Mouse (Mus musculus) liver, adult (tissue): ENCODE data around the gene Matn4.

Source experiments
- GATA4 ChIP-seq: IDR thresholded peaks from 2 replicates; pipeline ENCODE4 v1.6.1; 2014; ENCODE audit warnings: mild to moderate bottlenecking, low read length; ENCODE audit not compliant: insufficient replicate concordance

Matn4 gene

DNA sequence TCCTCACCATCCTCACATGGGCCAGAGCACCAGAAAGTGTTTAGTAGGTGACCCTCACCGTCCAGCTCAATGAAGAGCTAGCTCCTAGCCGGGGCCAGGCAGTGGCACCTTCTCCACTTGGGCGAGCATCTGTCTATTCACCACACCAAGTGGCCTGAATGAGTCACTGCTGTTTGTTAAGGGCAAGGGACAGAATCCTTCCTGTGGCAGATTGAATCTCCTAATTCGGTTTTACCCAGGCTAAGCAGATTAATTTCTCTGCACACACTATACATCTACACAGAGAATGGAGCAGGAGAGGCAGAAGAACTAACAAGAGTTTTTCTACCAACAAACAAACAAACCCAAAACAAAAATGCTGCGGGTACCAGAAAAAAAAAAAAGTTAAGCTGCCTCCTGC, 22.0 kb upstream of the Matn4 start:
- TF ChIP-seq GATA4 = no peak

DNA sequence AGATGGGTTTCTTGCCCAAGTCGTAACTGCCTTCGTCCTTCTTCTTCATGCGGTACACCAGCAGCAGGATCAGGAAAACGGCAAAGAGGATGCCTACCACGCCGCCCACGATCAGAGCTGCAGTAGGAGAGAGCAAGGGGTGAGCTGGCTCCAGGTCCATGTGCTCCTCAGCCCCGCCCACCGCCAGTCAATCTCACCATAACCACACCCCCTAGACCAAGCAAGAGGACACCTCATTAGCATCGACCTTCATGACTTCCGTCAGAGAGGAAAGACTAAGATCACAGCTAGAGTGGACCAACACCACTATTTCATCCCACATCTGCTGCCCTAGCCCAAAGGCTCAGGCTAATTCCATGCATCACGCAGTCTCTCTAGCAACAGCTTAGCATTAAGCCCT, 21.2 kb upstream of the Matn4 start:
- no peak for TF ChIP-seq GATA4

DNA sequence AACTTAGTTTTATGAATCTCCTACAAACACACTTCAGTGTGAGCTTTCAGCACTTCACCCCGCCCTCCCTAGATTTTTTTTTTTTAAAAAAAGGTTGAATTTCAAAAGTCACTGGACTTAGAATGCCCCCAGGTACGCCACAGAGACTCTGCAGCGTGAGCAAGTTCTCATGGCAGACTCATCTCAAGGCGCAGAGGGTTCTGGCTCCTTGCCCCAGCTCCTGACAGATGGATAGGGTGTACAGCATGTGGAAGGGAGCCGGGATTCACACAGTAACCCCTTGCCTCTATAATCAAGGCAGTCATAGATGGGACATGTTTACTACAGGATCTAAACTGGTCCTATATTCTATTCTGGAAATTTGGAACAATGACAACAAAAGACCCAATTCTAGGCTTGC, 20.4 kb upstream of the Matn4 start:
- TF ChIP-seq GATA4 = no peak

DNA sequence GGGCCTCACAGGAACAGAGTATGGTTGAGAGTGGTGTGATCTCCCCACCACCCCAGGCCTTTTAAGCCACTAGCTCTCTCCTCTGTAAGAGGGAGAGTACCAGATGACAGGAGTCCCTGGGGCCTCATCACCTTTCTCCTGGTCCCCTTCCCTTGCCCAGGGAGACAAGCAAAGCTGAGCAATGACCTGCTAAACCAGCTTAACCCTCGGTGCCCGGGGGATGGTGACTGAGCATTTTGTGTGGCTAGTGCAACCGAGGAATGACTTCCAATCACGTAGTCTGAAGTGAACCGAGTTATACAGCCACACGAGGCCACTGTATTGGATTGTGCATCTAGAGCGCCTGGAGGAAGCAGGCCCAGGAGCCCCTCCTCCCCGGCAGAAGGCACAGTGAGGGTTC, 19.4 kb upstream of the Matn4 start:
- TF ChIP-seq GATA4 = no peak

DNA sequence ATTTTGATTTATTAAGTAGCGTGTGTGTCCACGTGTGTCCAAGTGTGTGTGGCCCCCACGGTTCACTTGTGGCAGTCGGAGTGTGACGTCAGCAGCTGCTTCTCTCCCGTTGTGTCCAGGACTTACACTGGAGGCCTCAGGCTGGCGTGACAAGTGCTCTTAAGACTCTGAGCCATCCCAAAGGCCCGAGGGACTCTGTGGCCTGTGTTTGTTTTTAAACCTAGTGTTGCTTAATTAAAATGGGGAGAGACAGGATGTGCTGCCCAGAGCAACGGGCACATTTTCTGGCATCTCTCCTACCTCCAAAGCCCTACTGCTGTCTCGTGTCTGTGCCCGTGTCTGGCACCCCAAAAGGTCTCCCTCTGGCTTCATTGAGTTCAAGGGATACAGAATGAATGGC, 18.5 kb upstream of the Matn4 start:
- no peak for TF ChIP-seq GATA4

DNA sequence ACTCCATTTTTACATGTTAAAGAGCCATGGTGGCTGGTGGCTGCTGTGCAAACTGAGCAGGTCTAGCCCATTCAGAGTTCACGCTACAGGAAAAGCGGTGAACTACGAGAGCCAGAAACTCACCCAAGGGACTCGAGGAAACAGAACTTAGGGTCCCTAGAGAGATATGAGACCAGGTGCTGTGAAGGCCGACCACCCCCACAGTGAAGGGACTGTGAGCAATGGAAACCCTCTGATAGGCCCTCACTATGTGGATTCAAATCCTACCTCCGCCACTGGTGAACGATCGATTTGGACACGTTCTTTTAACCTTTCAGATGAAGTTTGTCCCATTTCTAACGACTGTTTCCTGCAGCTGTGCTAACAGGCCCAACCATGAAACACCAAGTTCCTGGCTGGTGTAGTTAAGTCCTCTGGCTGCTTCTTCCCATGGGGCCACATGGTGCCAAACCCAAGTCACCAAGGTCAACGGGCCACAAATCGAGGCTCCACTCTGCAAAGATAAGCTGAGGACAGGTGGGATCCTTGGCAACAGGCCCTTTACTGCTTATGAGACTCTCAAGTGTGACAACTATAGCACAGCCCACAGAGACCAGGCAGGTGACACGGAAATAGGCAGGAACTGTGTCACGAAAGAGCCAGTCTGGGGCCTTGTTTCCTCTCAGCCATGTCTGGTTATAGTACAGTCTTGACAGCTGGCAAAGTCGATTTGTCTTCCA, 17.9 kb upstream of the Matn4 start:
- no peak for TF ChIP-seq GATA4

DNA sequence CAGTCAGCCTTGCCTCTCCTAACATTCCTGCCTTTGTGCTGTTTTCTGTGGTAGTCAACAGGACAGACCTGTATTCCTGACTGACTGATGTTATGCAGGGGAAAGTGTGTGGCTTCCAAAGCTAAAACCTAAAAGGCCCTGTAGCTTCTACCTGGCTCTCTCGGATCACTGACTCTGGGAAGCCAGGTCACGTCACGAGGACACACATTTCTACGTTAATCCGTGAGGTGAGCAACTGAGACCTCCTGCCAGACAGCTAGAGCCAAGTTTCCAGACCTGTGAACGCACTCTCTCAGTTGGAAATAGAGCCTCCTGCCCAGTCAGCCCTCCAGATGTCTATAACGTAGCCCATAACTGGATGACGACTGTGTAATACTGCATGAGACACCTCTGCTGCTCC, 17.0 kb upstream of the Matn4 start:
- TF ChIP-seq GATA4 = no peak

DNA sequence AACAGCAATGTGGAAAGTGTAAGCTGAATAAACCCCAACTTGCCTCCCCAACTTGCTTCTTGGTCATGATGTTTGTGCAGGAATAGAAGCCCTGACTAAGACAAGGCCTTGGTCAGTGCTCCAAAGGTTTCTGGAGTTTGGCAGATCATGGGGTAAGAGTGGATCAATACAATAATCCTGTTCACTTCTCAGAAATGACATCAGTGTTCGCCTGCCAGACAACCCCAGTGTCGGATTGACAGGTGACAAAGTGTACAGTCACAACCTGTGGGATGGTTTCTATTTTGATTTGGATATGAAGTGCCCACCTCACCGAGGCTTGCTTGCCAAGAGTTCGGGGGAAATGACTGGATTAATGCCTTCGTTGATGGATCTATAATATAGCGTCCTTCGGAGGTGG, 16.3 kb upstream of the Matn4 start:
- no peak for TF ChIP-seq GATA4

DNA sequence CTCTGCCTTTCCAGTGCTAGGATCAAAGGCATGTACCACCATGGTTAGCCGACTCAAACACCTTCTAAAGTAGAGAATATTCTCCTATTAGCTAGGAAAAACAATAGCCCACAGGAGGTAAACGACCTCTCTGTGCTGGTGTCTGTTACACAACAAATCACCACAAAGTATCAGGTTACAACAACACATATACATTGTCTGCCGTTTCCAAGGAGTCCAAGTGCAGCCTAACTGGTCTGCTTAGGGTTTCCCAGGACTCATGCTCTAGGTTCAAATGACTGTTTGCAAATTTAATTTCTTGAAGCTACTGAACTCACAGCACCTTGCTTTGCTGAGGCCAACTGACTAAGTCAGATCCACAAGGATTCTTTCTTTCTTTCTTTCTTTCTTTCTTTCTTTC, 14.5 kb upstream of the Matn4 start:
- TF ChIP-seq GATA4 = no peak

DNA sequence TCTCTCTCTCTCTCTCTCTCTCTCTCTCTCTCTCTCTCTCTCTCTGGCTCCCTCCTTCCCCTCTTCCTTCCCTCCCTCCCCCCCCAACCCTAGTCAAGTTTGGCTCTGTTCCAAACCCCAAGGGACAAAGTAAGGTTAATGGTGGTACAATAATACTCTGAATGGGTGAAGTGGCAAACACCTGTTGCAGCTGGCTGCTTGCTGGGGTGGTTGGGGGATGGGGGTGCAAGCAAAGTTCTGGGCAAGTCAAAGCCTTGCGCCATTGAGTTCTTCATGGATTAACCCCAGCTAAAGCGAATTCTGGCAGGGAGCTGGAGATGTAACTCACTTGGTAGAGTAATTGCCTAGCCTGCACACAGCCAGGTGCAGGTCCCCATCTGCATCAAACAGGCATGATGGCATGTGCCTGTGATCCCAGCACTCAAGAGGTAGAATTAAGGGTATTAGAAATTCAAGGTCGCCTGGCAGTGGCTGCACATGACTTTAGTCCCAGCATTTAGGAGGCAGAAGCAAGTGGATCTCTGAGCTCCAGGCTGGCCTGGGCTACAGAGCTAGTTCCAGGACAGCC, 13.4 kb upstream of the Matn4 start:
- TF ChIP-seq GATA4 = no peak

DNA sequence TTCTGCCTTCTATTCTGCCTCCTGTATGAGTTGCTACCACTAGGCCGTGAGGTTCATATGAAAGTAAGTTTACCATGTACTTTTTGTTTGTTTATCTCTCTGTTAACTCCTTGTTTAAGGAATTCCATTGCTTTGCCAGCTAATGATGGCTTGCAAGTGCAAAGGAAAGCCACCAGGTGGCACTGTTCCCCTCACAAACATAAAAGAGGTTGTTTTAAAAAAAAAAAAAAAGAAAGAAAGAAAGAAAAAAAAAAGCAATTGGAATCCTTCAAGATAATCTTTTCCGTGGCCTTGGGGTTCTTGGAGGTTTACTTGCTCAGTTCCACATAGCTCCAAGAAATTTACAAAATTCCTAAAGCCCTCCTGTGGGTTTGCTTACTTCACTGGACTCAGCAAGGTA, 12.2 kb upstream of the Matn4 start:
- TF ChIP-seq GATA4 = no peak

DNA sequence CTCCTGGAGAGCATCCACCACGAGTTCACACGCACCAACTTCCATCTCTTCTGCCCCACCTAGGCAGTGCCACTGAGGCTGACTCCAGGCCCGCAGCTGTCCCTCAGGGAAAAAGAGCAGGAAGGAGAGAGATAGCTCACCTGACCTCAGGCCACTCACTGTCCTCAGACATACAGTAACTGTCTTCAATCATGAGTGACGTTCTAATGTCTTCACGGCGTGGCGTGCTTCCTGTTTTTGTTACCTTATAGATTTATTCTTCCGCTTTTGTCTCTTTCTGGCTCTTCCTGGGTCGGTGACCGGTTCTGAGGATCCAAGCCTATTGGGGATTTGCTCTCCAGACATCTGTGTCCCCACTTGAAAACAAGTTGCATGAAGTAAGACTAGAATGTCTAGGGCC, 9.6 kb upstream of the Matn4 start:
- TF ChIP-seq GATA4 = no peak

DNA sequence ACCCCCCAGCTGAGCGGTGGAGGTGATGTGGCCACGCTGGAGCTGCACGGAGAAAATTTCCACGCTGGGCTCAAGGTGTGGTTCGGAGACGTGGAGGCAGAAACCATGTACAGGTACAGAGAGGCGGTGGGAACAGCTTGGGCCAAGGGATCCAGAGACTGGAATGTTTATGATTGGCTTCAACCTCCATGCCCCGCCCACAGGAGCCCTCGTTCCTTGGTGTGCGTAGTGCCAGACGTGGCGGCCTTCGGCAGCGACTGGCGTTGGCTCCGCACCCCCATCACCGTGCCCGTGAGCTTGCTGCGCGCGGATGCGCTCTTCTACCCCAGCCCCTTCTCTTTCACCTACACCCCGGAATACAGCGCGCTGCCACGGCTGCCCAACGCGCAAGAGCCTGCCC, 9.2 kb upstream of the Matn4 start:
- TF ChIP-seq GATA4 = no peak

DNA sequence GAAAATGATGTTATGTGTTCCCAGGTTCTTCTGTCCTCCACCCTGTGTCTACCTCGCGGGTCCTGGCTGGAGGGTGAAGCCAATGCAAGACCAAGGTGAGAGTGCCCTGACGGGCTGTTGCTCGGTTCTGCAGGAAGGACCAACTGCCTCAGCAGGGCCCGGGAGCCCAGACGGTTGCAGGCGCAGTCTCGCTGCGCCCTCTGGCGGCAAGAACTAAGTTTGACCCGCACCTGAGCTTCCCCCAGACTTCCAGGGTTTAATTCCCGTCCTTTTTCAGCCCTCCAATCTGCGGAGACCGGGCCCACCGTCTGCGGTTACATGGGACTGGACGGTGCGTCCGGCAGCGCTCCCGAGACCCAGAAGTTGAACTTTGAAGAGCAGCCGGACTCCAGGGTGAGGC, 2.7 kb upstream of the Matn4 start:
- TF ChIP-seq GATA4 = no peak

DNA sequence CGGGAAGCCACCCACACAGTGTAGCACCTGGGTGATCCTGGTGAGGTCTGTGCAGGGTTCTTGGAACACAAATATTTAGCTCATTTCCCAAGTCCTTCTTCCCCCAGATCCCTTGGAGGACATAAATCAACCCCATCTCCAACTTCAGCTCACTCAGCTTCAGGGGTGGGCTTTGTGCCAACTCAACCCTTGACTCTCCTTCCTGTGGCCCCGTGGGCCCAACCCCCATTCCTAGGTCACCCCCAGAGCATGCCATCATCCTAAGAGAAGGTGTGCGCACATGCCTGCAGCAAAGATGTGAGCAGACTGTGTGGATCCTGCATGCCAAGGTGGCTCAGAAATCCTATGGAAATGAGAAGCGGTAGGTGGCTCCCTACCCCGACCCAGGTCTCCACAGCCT, 559 bp upstream of the Matn4 start:
- TF ChIP-seq GATA4 = no peak

DNA sequence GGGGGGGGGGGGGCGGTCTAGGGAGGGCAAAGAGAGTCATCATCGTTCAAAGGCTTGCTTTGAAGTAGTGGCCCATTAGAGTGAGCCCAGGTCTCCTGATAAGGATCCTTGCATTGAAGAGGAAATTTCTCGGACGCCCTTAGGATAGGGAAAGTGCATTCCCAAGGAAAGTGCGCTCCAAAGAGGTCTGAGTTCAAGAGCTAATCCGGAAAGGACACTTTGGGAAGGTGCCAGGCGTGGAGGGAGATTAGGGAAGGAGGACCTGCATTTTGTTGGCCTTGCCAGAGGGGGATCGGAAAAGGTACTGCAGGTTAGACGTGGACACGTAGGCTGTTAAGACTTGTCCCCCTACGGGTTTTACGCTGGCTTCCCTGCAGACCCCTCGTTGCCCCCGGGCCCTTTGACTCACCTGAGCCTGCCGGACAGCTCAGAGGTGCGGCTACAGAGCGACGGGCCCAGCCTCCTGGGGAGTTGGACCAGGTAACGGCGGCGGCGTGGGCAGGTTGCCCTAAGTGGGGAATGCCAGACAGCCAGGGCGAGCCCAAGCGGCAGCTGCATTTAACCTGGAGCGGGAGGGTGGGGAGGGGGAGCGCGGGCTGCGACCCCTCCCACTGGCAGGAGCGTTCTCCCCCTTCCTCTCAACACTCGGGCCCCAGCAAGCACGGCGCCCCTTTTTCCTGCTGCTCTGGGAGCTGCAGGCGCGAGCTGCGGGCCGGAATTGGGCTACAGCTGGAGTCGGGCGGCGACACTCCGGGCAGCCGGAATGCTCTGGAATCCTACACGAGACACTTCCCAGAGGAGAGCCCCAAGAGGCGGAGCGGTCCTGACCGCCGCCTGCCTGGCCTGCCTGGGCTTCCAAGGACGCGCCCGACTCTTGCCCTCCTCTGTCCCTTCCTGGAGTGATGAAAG, 624 bp downstream of the Matn4 start:
- no peak for TF ChIP-seq GATA4
